Mouse (Mus musculus): Measurements from ENCODE around the gene Il27ra.
A peak's percentile ranks its signal among the peaks of the same experiment; 100 is the strongest.
"Not testable (repeated sequence)": the region's sequence is repeated elsewhere in the genome, so short reads cannot be mapped to it uniquely, and the experiment has no call there.

Il27ra gene

GRCm38 (mm10) chr8:84019738-84020137, 22.7 kb downstream of the Il27ra start:
- no peak for DNase-seq (ENCODE audit: low spot score)

DNA sequence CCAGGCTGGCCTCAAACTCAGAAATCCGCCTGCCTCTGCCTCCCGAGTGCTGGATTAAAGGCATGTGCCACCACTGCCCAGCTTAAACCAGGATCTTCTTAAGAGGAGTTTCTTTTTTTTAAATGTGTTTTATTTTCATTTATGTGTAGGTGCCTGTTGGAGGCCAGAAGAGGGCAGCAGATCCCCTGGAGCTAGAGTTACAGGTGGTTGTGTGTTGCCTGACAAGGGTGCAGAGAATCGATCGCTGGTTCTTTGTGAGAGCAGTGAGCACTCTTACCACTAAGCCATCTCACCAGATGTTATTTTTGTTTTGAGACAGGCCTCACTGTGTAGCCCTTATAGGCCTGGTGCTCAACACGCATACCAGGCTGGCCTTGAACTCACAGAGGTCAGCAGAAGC, 26.6 kb downstream of the Il27ra start:
- no peak for DNase-seq (ENCODE audit: low spot score)

DNA sequence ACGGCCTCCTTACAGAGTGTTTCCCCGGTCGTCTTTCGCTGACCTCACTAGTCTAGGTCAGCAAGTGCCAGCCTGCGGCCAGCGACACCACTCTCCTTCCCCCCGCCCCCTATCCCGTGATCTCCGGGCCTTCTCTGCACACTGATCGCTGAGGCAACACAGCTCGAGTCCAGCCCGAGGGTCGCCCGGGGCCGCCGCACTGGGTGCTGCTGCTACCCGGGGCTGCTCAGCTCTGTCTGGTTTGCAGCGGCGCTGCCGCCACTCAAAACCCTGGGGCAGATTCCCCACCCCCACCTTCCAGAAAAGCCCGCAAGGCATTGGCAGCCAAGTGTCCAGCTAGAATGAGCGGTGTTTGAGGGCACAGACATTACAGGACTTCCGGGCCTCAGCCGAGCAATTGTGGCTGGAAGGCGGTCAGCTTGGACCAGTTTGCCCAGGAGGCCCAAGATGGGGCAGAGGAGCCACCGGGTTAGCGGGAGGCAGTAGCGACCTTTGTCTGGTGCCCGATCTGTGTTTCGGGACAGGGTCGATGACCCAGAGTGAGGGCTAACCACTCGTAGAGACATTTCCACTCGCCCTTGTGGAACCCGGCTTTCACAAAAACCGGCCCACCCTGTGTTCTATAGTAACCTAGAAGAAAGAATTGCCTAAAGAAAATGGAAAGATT, 29.8 kb downstream of the Il27ra start:
- DNase-seq (ENCODE audit: low spot score): no peak

DNA sequence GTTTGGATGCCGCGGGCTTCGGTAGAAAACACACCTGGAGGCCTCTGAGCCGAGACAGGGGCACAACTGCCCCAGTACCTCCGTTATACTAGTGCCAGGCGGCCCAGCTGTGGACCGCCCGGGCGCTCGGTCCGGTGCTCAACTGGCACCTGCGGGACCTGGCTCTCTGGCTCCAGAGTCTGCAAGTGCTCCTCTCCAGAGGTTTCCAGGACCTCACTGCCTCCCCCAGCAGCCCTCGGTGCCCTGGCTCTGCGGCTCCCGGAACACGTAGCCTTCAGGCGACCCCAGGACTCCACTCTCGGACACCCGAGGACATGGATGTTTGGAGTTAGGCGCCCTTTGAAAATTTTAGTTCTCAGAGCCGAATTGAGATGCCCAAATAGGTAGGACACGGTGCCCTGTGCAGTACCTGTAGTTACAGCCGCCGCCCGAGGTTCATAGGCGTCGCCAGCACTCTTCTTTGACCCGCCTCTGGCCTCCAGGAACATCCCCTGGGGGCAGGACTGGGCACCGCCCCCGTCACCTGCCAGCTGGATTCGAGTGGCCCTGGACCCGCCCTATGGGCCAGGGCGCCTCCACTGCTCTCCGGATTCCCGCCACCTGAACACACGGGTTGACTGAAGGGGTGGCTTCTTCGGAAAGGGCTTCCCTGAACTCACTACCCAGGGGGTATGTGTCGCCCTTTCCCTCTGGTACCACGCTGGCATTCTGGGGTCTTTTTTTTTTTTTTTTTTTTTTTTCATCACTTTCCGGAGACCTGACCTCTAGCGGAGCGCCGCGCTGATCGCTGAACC, 30.5 kb downstream of the Il27ra start, which contains the start of gene 2210011C24Rik:
2210011C24Rik (minus strand) TSS at position 467 of the 794 bp plus-strand sequence.
- no peak for DNase-seq (ENCODE audit: low spot score)

GRCm38 (mm10) chr8:84010625-84011611, 31.5 kb downstream of the Il27ra start:
- DNase-seq (ENCODE audit: low spot score): no peak

GRCm38 (mm10) chr8:84009876-84010275, 32.5 kb downstream of the Il27ra start:
- DNase-seq (ENCODE audit: low spot score): peak; percentile 69

DNA sequence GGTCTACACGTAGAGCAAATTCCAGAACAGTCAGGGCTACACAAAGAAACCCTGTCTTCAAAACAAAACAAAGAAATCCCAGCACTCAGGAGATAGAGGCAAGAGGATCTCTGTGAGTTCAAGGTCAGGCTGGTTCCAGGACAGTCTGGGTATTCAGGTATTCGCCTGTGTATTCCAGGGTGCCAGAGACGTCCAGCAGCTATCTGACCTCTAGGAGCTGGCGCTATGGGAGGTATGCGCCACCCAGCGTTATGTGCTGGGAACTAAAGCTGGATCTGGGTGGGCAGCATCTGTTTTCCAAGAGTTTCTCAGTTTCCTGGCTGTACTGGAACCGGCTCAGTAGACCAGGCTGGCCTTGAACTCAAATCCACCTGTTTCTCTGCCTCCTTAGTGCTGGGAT, 34.0 kb downstream of the Il27ra start:
- DNase-seq (ENCODE audit: low spot score): no peak

DNA sequence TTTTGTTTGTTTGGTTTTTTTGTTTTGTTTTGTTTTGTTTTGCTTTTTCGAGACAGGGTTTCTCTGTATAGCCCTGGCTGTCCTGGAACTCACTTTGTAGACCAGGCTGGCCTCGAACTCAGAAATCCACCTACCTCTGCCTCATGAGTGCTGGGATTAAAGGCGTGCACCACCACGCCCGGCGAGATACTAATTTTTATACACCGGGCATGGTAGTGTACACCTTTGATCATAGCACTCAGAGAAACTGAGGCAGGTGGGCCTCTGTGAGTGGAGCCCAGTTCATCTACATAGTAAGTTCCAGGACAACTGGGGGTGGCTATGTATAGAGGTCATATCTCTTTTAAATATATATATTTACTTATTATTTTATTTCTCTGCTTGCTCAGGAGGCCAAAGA, 36.9 kb downstream of the Il27ra start:
- DNase-seq (ENCODE audit: low spot score): not testable (repeated sequence)

DNA sequence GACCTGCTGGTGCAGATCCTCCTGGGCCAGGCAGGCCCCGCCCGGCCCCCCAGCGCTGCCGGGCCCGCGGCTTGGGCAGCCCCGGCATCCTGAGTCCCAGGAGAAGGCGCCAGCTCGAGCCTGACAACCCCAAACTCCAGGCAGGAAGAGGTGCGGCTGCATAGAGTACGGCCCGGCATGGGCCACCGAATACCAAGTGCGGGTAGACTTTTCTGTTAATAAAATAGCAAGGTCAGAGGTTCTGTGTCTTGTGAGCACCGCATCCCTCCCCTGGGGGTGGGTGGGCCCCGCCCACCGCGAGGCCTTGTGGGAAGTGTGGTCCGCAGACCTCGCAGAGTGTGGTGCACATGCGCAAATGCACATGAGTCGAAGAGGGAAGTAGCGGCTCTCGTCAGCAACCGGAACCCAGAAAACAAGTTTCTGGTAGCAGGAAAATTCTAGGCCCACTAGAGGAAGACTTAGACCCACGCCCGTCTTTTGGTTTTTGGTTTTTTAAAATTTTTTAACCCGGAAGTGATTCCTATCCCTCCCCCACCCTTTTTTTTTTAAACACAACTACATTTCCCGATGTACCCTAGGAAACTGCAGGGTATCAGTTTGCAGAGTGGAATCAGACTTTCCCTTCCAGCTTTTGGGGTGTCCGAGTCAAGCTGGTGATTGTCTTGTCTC, 37.7 kb downstream of the Il27ra start:
- DNase-seq (ENCODE audit: low spot score): peak; percentile 89

GRCm38 (mm10) chr8:84003612-84004246, 38.7 kb downstream of the Il27ra start:
- DNase-seq (ENCODE audit: low spot score): no peak

DNA sequence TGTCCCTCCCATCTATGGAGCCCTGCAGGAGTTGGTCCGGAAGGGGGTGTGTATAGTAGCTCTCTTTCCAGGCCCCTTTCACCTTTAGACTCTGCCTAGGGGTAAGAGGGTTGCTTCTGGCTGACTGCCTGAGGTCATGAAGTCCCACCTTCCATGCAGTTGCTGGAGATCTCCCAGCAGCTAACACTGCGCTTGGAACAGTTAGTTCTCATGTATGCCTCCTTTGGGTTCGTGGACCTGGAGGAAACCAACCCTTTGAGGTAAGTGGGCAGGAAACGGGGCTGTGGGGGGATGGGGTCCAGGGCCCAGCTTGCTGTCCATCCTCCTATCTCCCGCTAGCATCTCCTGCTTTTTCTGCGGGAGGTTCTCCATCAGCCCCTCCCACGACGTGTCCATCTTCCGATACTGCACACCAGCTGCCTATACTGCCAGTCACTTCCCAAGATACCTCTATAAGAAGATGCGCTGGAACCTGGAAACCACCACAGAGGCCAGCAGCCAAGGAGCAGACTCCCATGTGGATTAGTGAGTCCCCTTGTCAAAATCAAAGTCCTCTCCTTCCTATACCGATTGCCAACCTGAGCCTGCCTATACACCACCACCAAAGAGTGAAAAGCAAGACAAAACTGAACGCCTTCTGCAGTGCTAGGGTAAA, 39.3 kb downstream of the Il27ra start:
- DNase-seq (ENCODE audit: low spot score): no peak

DNA sequence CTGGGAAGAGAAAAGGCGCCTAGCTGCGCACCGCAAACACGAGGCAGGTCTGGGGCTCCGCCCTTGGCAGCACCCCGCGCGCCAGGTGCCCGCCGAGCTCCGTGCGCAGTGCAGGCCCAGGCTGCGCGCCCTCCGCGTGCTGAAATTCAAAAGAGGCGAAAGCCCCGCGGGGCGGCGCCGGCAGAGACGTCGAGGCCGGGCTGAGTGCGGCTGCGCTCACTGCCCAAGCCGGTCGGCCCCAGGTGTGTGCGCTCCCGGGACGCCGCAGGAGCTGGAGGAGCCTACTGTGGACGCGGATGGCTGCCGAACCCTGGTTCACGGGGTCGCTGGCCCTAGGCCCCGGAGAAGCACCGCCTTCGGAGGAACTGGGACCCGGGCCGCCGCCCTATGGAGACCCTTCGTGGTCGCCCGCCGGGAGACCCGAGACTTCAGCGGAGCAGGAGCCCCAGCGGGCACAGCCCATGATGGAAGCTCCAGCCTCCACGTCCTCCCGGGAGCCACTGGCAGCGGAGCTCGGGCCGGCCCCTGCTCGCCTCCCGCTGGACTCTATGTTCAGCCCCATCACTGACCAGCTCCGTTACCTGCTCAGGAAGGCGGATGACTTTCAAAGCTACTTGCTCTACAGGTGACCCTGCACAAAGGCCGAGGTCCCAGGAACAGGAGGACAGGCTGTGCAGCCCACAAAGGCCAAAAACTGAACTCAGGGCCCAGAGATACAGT, 40.9 kb downstream of the Il27ra start, which contains the start of gene 1700067K01Rik:
1700067K01Rik (plus strand) TSS at position 222 of the 720 bp plus-strand sequence.
- DNase-seq (ENCODE audit: low spot score): no peak

DNA sequence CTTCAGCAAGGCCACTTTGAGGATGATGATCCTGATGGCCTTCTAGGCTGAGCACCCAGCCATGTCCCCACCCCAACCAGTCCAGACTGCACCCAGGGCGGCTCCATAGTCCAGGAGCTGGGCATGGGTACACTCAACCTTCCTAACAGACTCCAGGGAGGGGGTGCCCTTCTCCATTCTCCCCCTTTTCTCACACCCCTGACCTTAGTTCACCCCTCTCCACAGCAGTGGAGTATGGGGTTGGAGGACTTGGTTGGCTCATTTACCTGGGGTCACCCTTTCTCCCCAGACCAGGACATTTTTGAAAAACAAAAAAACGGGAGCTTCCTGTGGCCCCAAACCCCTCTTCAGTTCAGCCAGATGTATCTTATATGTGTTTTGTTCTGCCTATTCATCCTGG, 42.6 kb downstream of the Il27ra start:
- no peak for DNase-seq (ENCODE audit: low spot score)

GRCm38 (mm10) chr8:83999057-83999705, 43.2 kb downstream of the Il27ra start:
- no peak for DNase-seq (ENCODE audit: low spot score)

DNA sequence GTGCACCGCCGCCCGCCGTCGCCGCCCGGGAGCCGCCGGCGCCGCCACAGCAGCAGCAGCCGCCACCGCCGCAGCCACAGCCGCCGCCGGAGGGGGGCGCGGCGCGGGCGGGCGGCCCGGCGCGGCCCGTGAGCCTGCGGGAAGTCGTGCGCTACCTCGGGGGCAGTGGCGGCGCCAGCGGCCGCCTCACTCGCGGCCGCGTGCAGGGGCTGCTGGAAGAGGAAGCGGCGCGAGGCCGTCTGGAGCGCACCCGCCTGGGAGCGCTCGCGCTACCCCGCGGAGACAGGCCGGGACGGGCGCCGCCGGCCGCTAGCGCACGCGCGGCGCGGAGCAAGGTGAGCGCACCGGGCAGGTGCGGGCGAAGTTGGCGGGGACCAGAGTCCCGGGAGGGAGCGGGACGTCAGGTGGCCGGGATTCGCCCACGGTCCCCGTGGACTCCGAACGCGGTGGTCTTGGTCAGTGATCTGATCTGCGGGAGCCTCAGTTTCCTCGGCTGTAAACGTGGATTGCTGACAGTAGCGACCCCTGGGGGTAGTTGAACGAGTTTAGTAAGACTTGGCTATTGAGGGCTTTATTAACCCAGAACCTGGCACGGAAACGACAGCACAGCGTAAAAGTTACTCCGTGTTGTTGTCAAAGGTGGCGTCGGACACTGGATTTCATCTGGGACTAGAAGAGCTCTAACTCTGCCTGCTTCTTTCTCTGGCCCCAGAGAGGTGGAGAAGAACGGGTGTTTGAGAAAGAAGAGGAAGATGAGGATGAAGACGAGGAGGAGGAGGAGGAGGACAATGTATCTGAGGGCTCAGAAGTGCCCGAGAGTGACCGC, 43.9 kb downstream of the Il27ra start:
- peak; percentile 68 for DNase-seq (ENCODE audit: low spot score)

DNA sequence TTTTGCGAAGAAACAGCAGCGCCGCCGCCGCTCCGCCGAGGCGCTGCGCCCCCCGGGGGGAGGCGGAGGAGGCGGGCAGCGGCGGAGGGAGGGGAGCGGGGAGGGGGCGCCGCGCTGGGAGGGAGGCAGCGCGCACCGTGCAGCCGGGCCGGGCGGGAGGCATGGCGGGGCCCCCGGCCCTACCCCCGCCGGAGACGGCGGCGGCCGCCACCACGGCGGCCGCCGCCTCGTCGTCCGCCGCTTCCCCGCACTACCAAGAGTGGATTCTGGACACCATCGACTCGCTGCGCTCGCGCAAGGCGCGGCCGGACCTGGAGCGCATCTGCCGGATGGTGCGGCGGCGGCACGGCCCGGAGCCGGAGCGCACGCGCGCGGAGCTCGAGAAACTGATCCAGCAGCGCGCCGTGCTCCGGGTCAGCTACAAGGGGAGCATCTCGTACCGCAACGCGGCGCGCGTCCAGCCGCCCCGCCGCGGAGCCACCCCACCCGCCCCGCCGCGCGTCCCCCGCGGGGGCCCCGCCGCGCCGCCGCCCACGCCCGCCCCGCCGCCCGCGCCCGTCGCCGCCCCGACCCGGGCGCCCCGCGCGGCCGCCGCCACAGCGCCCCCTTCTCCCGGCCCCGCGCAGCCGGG, 44.8 kb downstream of the Il27ra start, which contains the start of gene Samd1:
Samd1 (plus strand) TSS at position 162 of the 631 bp plus-strand sequence.
- no peak for DNase-seq (ENCODE audit: low spot score)

GRCm38 (mm10) chr8:83996567-83997505, 45.6 kb downstream of the Il27ra start:
- peak; percentile 81 for DNase-seq (ENCODE audit: low spot score)
